Mouse (Mus musculus) liver, embryonic 15.5 days (tissue): ENCODE results near the gene Akr7a5. TPM values are rescaled to one million over a fixed set of nuclear protein-coding genes. Genes with fewer than 3 reads are reported as not detected.

Experiments used
- ATAC-seq: fragments of 200-750 bp; cut with Nextera tagmentation; 2 replicates; pipeline ENCODE4 v1.8.0; 2017; ENCODE audit warnings: moderate number of reproducible peaks, mild to moderate bottlenecking, moderate library complexity; ENCODE audit not compliant: insufficient read depth
- H3K27ac ChIP-seq: fragments of 300-500 bp; sonication (generic); replicated peaks from 2 replicates; pipeline ENCODE4 v1.5.1; 2015; ENCODE audit warnings: mild to moderate bottlenecking, inconsistent platforms
- H3K27me3 ChIP-seq: fragments of 300-500 bp; sonication (generic); 2 replicates; pipeline ENCODE4 v1.6.1; 2015; ENCODE audit warnings: mild to moderate bottlenecking, inconsistent platforms
- H3K36me3 ChIP-seq: fragments of 300-500 bp; sonication (generic); replicated peaks from 2 replicates; pipeline ENCODE4 v1.6.1; 2015; ENCODE audit warnings: moderate library complexity, mild to moderate bottlenecking, inconsistent platforms
- H3K4me1 ChIP-seq: fragments of 300-500 bp; sonication (generic); replicated peaks from 2 replicates; pipeline ENCODE4 v1.6.1; 2015; ENCODE audit warnings: inconsistent platforms
- H3K4me2 ChIP-seq: fragments of 300-500 bp; sonication (generic); 2 replicates; pipeline ENCODE4 v1.6.1; 2015; ENCODE audit warnings: moderate library complexity, mild to moderate bottlenecking, inconsistent platforms
- H3K4me3 ChIP-seq: fragments of 300-500 bp; sonication (generic); replicated peaks from 2 replicates; pipeline ENCODE4 v1.5.1; 2015; ENCODE audit warnings: mild to moderate bottlenecking, inconsistent platforms
- H3K9ac ChIP-seq: fragments of 300-500 bp; sonication (generic); 2 replicates; pipeline ENCODE4 v1.6.1; 2015; ENCODE audit warnings: moderate library complexity, mild to moderate bottlenecking, inconsistent platforms
- H3K9me3 ChIP-seq: fragments of 300-500 bp; sonication (generic); replicated peaks from 2 replicates; pipeline ENCODE4 v1.6.1; 2016; ENCODE audit warnings: inconsistent platforms
- WGBS: fragments of 180-500 bp; shearing (Covaris S2); methylation state at CpG from one replicate; pipeline ENCODE4 v1.1.7; 2015; ENCODE audit warnings: mixed read lengths; ENCODE audit not compliant: insufficient replicate concordance; 5-methylcytosine and 5-hydroxymethylcytosine counted together
- polyA plus RNA-seq: library from polyadenylated mRNA; unstranded; fragments of >200 nt; fragmentation: Nextera tagmentation; extraction: Ambion mirVana; gene quantifications from 2 replicates; pipeline ENCODE4 v1.2.1, GENCODE M21; 2015

The Akr7a5 gene
- polyA plus RNA-seq, 1 experiment from 2014 or later, result 48.3 TPM

DNA sequence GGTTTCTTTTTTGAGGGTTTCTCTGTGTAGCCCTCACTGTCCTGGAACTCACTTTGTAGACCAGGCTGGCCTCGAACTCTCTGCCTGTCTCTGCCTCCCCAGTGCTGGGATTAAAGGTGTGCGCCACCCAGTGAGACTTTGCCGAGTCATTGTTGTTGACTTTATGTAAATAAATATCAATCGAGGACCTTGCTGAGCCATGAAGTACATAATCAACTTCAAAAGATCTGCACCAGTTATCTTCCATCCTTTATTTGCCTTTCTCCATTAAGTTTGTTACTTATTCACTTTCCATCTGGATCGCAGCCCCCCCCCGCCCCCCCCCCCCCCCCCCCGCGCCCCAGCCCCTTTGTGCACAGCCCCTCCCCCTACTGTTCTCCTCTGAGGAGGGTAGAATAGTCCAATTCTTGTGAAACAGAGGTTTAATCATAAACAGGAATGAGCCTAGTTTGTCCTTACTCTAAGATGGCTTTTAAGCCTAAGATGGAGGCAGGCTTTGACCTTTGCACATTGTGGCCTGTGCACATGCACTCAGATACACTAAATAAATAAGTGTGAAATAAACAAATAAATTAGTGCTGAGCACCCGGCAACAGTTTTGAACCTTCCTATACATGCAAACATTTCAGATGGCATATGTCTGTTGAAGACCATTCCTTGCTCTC lies 24.2 kb downstream of the Akr7a5 start:
- Histone ChIP-seq H3K27ac (peak overlapping the region; percentile 99), H3K9me3 (no peaks in the 10 kb centered on the region), H3K36me3 (no peaks in the 10 kb centered on the region), H3K27me3 (no peaks in the 10 kb centered on the region), H3K4me1 (peaks cover 60% of the 10 kb centered on the region), H3K4me2 (peak overlapping the region; percentile 80), H3K9ac (peak overlapping the region; percentile 52), H3K4me3 (peak overlapping the region; percentile 62)
- 37% methylated on average over 7 of the region's 9 CpGs for whole genome bisulfite sequencing
- no peak for ATAC-seq

GRCm38 (mm10) chr4:139335507-139335906 lies 25.0 kb downstream of the Akr7a5 start:
- Histone ChIP-seq H3K4me1 (peaks cover 55% of the 10 kb centered on the region), H3K36me3 (no peaks in the 10 kb centered on the region), H3K9ac (peak overlapping the region; percentile 57), H3K27me3 (no peaks in the 10 kb centered on the region), H3K27ac (peak overlapping the region; percentile 99), H3K4me3 (peak overlapping the region; percentile 62), H3K4me2 (peak overlapping the region; percentile 80), H3K9me3 (no peaks in the 10 kb centered on the region)
- ATAC-seq, result peak; percentile 85
- 15% methylated on average over 7 of the region's 7 CpGs for WGBS

DNA sequence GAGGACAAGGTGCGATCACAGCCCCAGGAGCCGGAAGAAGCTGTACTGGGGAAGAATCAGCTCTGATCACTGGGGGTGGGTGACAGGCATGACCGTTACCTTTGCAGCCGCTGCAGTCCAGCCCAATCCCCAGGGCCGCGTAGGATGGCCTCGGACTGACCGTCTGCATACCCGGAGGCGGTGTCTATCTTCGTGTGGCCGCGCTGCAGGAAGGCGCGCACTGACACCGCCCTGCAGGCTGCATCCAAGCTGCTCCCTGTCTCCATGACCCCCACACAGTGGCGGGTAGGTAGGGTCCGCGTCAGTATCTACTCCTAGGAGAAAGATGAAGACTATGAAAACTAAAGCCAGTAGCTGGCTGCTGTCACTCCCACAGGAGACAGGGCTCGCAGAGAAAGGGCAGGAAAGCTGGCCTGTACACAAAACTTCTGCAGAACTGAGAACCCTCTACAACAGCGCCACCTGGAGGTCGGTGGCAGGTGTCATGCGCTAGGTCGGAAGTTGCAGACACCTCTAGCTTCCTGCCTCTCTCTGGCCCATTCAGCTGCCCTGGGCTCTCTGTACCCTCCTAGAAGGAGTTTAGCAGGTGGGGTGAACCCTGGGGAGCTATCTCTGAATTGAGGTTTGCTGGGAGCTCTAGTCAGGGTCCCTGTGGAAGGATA lies 26.4 kb downstream of the Akr7a5 start:
- peaks cover 52% of the 10 kb centered on the region for H3K4me1 ChIP-seq

GRCm38 (mm10) chr4:139338145-139338544 lies 27.6 kb downstream of the Akr7a5 start:
- Histone ChIP-seq H3K9me3 (no peaks in the 10 kb centered on the region), H3K4me1 (peaks cover 54% of the 10 kb centered on the region), H3K9ac (no peak overlapping the region), H3K27ac (no peak overlapping the region), H3K27me3 (no peaks in the 10 kb centered on the region), H3K4me3 (no peak overlapping the region; the same call in 1 of the 2 replicates), H3K4me2 (peak overlapping the region; percentile 50), H3K36me3 (no peaks in the 10 kb centered on the region)
- ATAC-seq, result no peak
- WGBS, result 51% methylated on average over 33 of the region's 33 CpGs

More for the DNA sequence above, 26.4 kb downstream of the Akr7a5 start:
- peak; percentile 61 for ATAC-seq
- 10% methylated on average over 24 of the region's 24 CpGs for WGBS
- H3K36me3 ChIP-seq, result no peaks in the 10 kb centered on the region
- H3K4me3 ChIP-seq, result peak overlapping the region; percentile 62
- peak overlapping the region; percentile 59 for H3K9ac ChIP-seq
- no peaks in the 10 kb centered on the region for H3K9me3 ChIP-seq
- H3K27me3 ChIP-seq, result no peaks in the 10 kb centered on the region
- H3K4me2 ChIP-seq, result peak overlapping the region; percentile 80
- peak overlapping the region; percentile 99 for H3K27ac ChIP-seq

DNA sequence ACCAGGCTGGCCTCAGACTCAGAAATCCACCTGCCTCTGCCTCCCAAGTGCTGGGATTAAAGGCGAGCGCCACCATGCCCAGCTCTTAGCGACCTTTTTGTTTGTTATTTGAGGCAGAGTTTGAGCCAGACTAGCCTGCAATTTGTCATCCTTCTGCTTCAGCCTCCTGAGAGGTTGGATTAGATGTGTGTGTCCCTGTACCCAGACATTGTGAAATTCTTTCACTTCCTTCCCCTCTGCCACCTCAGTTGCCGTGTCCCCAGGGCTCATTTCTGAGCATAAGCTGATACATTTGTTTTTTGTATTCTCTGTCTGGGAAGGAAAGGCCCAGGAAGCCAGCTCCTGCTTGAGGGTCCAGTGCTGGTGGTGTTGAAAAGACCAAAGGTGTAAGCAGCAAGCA lies 30.3 kb downstream of the Akr7a5 start:
- Histone ChIP-seq H3K27me3 (no peaks in the 10 kb centered on the region), H3K4me3 (no peak overlapping the region), H3K4me2 (no peak overlapping the region), H3K27ac (no peak overlapping the region), H3K4me1 (peaks cover 41% of the 10 kb centered on the region), H3K9ac (no peak overlapping the region), H3K9me3 (no peaks in the 10 kb centered on the region), H3K36me3 (peaks cover 6% of the 10 kb centered on the region)
- 57% methylated on average over 4 of the region's 4 CpGs for WGBS
- no peak for ATAC-seq

- no peak overlapping the region for H3K4me2 ChIP-seq
- no peaks in the 10 kb centered on the region for H3K27me3 ChIP-seq
- H3K9ac ChIP-seq, result no peak overlapping the region
- no peak for ATAC-seq
- H3K9me3 ChIP-seq, result no peaks in the 10 kb centered on the region
- peaks cover 33% of the 10 kb centered on the region for H3K4me1 ChIP-seq
- no peak overlapping the region for H3K27ac ChIP-seq
- WGBS, result 63% methylated on average over 7 of the region's 7 CpGs
- no peak overlapping the region for H3K4me3 ChIP-seq
- peaks cover 15% of the 10 kb centered on the region for H3K36me3 ChIP-seq
Measured at GRCm38 (mm10) chr4:139341556-139342233, 31.2 kb downstream of the Akr7a5 start.

DNA sequence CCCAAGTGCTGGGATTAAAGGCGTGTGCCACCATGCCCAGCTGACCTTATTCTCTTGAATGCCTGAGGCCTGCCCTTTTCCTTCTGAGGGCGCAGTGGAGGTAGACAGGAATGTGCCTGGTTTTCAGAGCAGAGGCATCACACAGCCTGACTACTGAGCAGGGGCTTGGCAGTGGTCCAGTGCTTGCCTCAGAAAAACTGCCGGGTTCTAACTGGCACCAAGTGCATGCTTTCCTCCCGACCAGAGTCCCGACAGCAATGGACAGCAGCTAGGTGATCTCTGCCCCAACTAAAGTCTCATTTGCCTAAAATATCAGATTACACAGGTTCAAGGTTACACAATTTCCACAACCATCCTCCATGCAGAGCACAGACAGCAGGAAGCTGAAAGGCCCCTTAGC lies 33.2 kb downstream of the Akr7a5 start:
- peak; percentile 37; the same call in 1 of the 2 replicates for ATAC-seq
- 73% methylated on average over 5 of the region's 5 CpGs for WGBS
- H3K27ac ChIP-seq, result peak overlapping the region; percentile 41; the same call in 1 of the 2 replicates

DNA sequence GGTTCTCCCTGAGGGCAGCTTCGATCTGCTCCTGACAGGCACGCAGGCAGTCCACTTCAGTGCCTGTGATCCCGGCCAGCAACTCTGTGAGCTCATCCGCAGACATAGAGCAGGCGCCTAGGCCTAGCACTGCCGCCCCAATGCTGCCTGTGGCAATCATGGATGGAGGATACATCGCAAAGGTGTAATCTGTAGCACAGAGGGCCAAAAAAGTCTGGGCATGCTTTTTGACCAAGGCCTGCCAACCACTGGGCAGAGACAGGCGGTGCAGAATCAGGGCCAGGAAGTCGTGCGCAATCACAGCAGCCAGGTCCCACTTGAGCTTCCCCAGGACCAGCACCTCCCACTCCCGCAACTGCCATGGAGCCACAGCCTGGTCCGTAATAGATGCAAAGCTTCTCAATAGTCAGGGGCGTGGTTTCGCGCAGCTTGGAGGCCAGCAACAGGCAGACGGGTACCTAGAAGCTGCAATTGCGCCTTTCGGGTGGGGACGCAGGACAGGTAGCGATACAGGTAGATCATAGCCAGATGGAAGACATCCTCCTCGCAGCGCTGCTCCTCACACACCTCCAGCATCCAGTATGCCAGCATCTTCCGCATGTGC lies 35.0 kb downstream of the Akr7a5 start:
- no peak overlapping the region for H3K9ac ChIP-seq
- 81% methylated on average over 23 of the region's 23 CpGs for WGBS
- H3K4me2 ChIP-seq, result no peak overlapping the region
- no peaks in the 10 kb centered on the region for H3K9me3 ChIP-seq
- peaks cover 49% of the 10 kb centered on the region for H3K36me3 ChIP-seq
- no peak for ATAC-seq
- no peaks in the 10 kb centered on the region for H3K27me3 ChIP-seq
- no peak overlapping the region for H3K27ac ChIP-seq
- no peak overlapping the region for H3K4me3 ChIP-seq
- H3K4me1 ChIP-seq, result peaks cover 27% of the 10 kb centered on the region

More for the DNA sequence above, 33.2 kb downstream of the Akr7a5 start:
- no peaks in the 10 kb centered on the region for H3K27me3 ChIP-seq
- H3K9me3 ChIP-seq, result no peaks in the 10 kb centered on the region
- H3K9ac ChIP-seq, result no peak overlapping the region
- peaks cover 19% of the 10 kb centered on the region for H3K4me1 ChIP-seq
- peaks cover 35% of the 10 kb centered on the region for H3K36me3 ChIP-seq
- H3K4me2 ChIP-seq, result no peak overlapping the region
- H3K4me3 ChIP-seq, result no peak overlapping the region

GRCm38 (mm10) chr4:139351931-139352711 lies 41.6 kb downstream of the Akr7a5 start, which contains the start of the genes Mrto4, Emc1 and Ubr4:
Mrto4 (minus strand) TSS chr4:139352576.
Emc1 (plus strand) TSS chr4:139352587.
Ubr4 (plus strand) TSS chr4:139352609.
- WGBS, result under 1% methylated on average over 64 of the region's 64 CpGs
- peaks cover 62% of the 10 kb centered on the region for H3K36me3 ChIP-seq
- H3K27ac ChIP-seq, result peak within 1 kb of the TSS; percentile 95
- peak within 1 kb of the TSS; percentile 99 for H3K4me2 ChIP-seq
- peaks cover 41% of the 10 kb centered on the region for H3K4me1 ChIP-seq
- peak; percentile 92 for ATAC-seq
- peak within 1 kb of the TSS; percentile 84 for H3K9ac ChIP-seq
- H3K27me3 ChIP-seq, result no peaks in the 10 kb centered on the region
- peak within 1 kb of the TSS; percentile 83 for H3K4me3 ChIP-seq
- no peaks in the 10 kb centered on the region for H3K9me3 ChIP-seq

GRCm38 (mm10) chr4:139352832-139353231 lies 42.3 kb downstream of the Akr7a5 start:
- H3K27me3 ChIP-seq, result no peaks in the 10 kb centered on the region
- H3K4me3 ChIP-seq, result peak overlapping the region; percentile 83
- H3K9ac ChIP-seq, result peak overlapping the region; percentile 84
- under 1% methylated on average over 7 of the region's 7 CpGs for WGBS
- H3K36me3 ChIP-seq, result peaks cover 62% of the 10 kb centered on the region
- peaks cover 41% of the 10 kb centered on the region for H3K4me1 ChIP-seq
- H3K27ac ChIP-seq, result peak overlapping the region; percentile 95
- H3K4me2 ChIP-seq, result peak overlapping the region; percentile 99
- ATAC-seq, result peak; percentile 43
- no peaks in the 10 kb centered on the region for H3K9me3 ChIP-seq
